Mouse (Mus musculus) layer of hippocampus, postnatal 36 days (tissue): ENCODE data around the gene Olfr519. TPM values are rescaled to one million over a fixed set of nuclear protein-coding genes. Genes with fewer than 3 reads are reported as not detected.

Experiments used
- DNase-seq, 2 experiments: peaks; one replicate each; pipeline ENCODE4 v3.0.0; 2022
- total RNA-seq, 2 experiments: library from RNA; stranded (reverse); gene quantifications; 2 replicates each; pipeline ENCODE4 v1.2.3; 2021

Gene Olfr519
- total RNA-seq: not detected

DNA sequence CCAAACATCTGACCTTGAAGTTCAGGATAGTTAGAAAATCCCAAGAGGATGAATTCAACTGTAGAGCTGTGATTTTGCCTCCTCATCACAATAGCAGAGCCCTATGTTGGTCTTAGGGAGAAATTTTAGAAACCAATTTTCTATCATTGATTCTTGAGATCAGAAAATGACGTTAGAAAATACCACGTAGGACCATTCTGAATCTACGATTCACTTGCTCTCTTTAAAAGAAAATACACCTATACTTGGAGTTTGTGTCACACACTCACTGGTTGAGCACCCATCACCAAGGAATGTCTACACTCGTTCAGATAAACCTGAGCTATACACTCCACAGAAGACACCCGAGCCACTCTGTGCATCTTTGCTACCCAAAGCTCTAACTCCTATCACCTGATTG is at the start of gene Olfr519:
Olfr519 (minus strand) TSS at position 101 of the 400 bp plus-strand sequence.
- DNase-seq: no peak

DNA sequence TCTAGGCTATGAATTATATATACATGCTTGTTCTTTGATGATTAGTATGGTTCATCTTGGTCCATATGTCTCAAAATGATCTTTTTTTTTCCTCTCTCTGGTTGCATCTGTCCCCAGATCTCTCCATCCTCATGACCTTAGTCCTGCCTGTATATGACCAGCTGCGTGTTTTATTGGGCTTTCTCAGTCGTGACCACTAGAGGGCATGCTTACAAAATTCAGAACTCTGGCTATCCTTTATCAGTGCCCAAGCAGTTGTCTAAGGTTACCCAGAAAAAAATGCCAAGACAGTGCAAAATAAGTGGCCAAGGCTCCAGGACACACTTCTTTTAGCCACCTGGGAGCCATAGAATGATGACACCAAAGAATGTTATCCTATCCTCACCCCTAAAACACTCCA is 49.8 kb upstream of the Olfr519 start:
- DNase-seq: no peak

DNA sequence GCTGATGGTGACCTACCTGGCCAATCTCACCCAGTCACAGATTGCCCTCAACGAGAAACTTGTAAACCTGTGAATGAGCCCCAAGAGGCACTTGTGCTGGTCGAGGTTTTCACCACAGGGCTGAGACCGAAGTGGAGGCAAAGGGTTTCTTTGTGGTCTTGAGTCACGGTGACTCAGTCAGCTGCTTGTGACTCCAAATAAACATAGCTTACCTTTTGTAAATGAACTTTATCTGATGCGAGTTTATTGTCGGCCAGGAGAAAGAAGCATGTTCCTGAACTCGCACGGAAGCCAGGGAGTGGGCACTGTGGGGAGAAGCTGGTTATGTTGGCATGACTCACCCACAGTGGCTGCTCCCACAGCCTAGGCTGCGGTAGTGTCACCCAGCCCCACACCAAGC is 47.2 kb upstream of the Olfr519 start:
- DNase-seq: no peak

DNA sequence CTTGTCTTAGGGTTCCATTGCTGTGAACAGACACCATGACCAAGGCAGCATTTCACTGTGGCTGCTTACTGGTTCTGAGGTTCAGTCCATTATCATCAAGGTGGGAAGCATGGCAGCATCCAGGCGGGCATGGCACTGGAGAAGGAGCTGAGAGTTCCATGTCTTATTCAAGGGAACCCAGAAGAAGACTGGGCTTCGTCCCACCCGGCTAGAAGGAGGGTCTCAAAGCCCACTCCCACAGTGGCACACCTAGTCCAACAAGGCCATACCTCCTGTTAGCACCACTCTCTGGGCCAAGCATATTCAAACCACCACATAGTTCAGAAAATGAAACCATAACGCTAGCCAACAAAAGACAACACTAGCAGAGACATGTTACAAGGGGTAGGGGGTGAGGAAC is 42.4 kb upstream of the Olfr519 start:
- no peak for DNase-seq

DNA sequence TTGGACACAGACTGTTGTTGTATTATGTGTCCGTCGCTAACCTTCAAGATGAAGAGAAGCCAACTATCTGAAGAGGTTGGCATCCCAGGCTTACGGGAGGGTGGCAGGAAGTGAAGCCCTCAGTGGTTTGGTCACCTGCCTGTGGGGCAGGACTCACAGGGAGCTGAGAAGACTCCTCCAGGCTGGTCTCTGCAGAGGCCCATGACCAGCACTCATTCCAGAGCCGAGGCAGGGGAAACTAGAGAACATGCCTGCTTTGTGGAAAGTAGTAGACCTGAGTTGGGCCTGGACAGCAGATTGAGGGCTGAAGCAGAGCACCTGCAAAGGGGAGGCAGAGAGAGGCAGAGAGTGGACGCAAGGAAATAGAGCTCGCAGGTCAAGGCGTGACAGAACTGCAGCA is 41.2 kb upstream of the Olfr519 start:
- DNase-seq: no peak

DNA sequence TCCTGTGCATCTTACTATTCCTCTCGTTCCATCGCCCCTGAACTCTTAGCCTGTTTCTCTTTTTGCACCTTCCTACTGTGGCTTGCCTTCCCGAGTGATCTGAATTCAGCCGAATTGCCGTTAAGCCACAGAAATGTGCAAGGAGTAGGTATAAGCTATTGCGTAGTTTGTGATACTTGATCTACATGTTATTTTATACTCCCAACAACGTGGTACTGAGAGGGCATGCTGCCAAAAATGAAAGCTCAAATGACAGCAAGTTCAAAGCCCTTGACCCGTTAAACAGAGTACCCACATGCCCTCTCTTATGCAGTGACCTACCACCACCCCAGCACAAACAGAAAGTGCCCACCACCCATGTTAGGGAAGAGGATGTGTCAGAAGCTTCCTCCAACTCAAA is 40.6 kb upstream of the Olfr519 start:
- DNase-seq: no peak

GRCm38 (mm10) chr7:108933794-108934731 is 39.8 kb upstream of the Olfr519 start, which contains the start of gene Eif3f:
Gene Eif3f, plus strand, starts transcription at chr7:108934417.
- DNase-seq: peak; percentile 94

DNA sequence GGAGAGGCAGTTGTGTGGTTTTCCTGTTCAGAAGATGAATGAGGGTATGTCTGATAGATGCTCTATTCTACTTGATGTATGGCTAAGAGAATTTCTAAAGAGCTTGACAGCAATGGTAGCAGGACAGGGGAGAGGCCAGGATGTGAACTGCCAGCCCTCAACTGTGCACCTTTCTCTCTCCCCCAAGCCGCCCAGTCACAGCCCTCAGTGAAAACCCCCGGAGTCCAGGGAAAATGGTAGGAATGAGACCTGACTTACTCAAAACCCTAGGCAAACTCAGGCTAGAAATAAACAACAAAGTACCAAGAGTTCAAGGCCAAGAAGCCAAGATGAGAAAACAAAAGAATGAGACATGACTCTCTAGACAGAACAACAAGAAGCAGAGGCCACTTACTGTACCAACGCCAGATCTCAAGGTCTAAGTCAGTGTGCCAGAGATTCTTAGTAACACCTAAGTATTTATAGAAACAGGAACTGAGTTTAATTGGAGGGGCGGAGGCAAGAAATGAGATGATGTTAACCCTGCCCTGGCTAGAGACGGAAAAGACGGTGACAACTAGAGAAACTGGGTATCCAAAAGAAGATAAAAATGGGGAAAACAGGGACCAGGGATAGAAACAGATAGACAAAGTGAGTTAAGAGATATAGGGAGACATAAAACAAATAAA is 35.6 kb upstream of the Olfr519 start, which contains the start of gene Nlrp10:
Nlrp10 (minus strand) TSS at position 453 of the 668 bp plus-strand sequence.
- DNase-seq: no peak

- no peak for DNase-seq
Measured at GRCm38 (mm10) chr7:108928280-108929188, 34.3 kb upstream of the Olfr519 start.

DNA sequence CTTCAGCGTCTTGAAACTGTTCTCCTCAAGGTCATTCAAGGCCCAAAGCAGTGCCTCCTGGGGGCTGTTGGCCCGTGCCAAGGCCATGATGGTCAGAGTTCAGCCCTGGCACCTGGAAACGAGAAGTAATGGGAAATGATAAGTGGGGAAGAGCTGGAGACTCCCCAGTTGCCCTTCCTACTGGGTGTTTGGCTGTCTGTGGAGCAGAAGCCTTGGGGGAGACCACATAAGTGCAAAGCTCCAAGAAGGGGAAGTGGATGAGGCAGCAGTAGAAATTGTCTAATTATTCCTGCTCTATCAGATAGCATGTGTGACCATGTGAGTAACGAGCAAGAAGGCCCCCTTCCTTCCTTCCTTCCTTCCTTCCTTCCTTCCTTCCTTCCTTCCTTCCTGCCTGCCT is 32.8 kb upstream of the Olfr519 start:
- DNase-seq: no peak

GRCm38 (mm10) chr7:108903969-108904368 is 9.7 kb upstream of the Olfr519 start:
- DNase-seq: no peak

- DNase-seq: no peak
Measured at GRCm38 (mm10) chr7:108884906-108885305, 9.3 kb downstream of the Olfr519 start, which contains the start of gene Olfr518. Gene Olfr518, minus strand, starts transcription at chr7:108885006.

GRCm38 (mm10) chr7:108872279-108872678 is 21.9 kb downstream of the Olfr519 start, which contains the start of gene Olfr517:
Gene Olfr517, minus strand, starts transcription at chr7:108872379.
- DNase-seq: no peak

DNA sequence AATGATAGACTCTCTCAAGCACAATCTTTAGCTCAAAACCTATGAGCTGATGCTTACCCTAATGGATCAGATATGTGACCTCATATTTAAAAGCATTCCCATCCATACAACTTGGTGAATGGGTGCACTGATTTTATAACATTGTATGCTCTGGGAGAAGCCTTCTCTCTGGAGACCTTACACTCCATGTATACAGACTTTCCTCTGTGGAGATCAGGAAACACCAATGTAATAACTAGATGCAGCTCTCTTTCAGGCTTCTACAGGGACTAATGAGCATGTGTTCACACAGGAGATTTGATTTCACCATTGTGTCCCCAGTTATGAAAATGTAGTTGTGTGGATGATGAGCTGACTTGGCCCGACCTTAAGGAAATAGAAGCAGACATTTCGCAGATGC is 43.8 kb downstream of the Olfr519 start, which contains the start of gene Olfr516:
Olfr516 (minus strand) TSS at position 101 of the 400 bp plus-strand sequence.
- DNase-seq: no peak

Other genes starting within 250 kb of the Olfr519 start
- gene Olfr509, start 242.5 kb downstream of the Olfr519 start, total RNA-seq: under 1 TPM in 1 of 2 experiments, not detected in 1; 0.10 TPM
- not detected for gene Olfr510, start 228.0 kb downstream of the Olfr519 start, total RNA-seq
- not detected for gene Olfr512, start 181.1 kb downstream of the Olfr519 start, total RNA-seq
- not detected for gene Olfr513, start 143.4 kb downstream of the Olfr519 start, total RNA-seq
- gene Olfr514, start 68.4 kb downstream of the Olfr519 start, total RNA-seq: not detected
- not detected for gene Olfr516, start 43.9 kb downstream of the Olfr519 start, total RNA-seq
- gene Olfr517, start 22.0 kb downstream of the Olfr519 start, total RNA-seq: not detected
- gene Olfr518, start 9.4 kb downstream of the Olfr519 start, total RNA-seq: not detected
- under 1 TPM; 0.32 to 0.35 TPM for gene Nlrp10, start 35.8 kb upstream of the Olfr519 start, total RNA-seq
- gene Eif3f, start 40.0 kb upstream of the Olfr519 start, total RNA-seq: 10 to 100 TPM; 86.8 to 93.7 TPM
- gene Tub, start 55.9 kb upstream of the Olfr519 start, total RNA-seq: 100 to 1,000 TPM; 181 to 205 TPM
- 10 to 100 TPM; 66.5 to 71.3 TPM for gene Ric3, start 188.9 kb upstream of the Olfr519 start, total RNA-seq